Mouse (Mus musculus) erythroblast, embryonic 14.5 days (primary cell): ENCODE measurements around the gene Ctc1.

Experiments
- GATA1 ChIP-seq: IDR thresholded peaks from 2 replicates; pipeline ENCODE4 v1.6.1; 2012; ENCODE audit warnings: low read length, inconsistent platforms, mixed read lengths
- TAL1 ChIP-seq: IDR thresholded peaks from 3 replicates; pipeline ENCODE4 v1.6.1; 2012; ENCODE audit warnings: low read length, inconsistent platforms, mixed read lengths

DNA sequence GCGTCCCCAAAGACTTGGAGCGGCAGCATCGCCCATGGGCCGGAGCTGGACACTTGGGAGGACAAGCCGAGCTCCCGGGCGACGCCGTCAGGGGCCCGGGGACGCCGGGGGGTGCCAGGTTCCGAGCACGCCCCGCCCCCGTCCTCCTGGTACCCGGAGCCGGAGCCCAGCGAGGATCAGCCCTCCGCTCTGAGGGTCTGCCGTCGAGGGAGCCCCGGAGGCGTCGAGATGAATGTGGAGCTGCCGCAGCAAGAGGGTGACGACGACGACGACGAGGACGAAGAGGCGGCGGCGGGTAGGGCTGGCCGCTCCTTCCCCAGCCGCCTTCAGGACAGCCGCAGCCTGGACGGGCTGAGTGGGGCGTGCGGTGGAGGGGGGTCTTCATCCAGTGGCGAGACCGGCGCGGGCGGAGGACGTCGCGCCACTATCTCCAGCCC lies 44.3 kb downstream of the Ctc1 start:
- TF ChIP-seq GATA1 (no peak), TAL1 (no peak)
